Mouse (Mus musculus): ENCODE data around the gene Grifin. TPM values are rescaled to one million over a fixed set of nuclear protein-coding genes. Genes with fewer than 3 reads are reported as not detected.
A peak's percentile ranks its signal among the peaks of the same experiment; 100 is the strongest.

Grifin gene
- polyA plus RNA-seq, 1 experiment from 2014 or later, result not detected

DNA sequence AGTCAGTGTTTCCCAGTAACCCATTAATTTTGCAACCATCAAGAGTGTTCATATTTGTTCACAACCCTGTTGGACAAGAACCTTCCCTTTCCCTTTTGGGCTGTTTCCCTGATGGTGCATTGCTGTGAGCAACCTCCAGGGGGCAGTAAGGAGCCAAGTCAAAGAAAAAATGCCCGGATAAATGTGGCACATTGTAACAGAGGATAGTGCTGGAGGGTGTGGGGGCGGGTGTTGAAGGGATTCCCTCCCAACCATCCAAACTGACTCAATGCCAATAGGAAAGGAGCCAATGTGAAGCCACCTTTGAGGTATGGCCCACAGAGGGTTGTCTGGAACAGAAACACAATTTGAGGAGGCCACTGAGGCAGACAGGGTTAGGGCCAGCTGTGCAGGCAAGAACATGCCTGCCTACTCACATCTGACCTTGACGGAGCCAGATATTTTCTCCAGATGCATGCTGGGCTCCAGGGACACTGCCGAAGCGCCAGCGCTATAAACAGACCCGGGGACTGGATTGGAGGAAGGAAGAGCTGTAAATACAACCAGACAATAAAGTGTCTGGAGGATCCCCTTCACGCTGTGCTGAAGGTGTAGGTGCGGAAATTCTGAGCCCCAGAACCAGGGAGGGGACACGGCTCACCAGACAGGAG lies 3.6 kb upstream of the Grifin start:
- no peaks in the 10 kb centered on the region for H3K9me3 ChIP-seq (replicated peaks; ENCODE audit: control insufficient read depth, low read length)
- H3K27me3 ChIP-seq (replicated peaks; ENCODE audit: control insufficient read depth, insufficient read depth, low read length), result no peaks in the 10 kb centered on the region
- H3K4me2 ChIP-seq (ENCODE audit: low read length), result no peak overlapping the region
- peak; percentile 37; the same call in 1 of the 2 replicates for ATAC-seq
- H3K4me3 ChIP-seq (ENCODE audit: low read depth, low read length), result no peak overlapping the region
- no peak overlapping the region for H3K27ac ChIP-seq (ENCODE audit: low read depth, low read length)
- DNase-seq (ENCODE audit: low spot score), result peak; percentile 65
- H3K4me1 ChIP-seq (ENCODE audit: control insufficient read depth, insufficient read depth, low read length), result peaks cover 2% of the 10 kb centered on the region; the same call in 1 of the 2 replicates
- H3K9ac ChIP-seq (ENCODE audit: low read length), result no peak overlapping the region
- no peaks in the 10 kb centered on the region for H3K36me3 ChIP-seq (ENCODE audit: control insufficient read depth, insufficient read depth, low read length)
- WGBS, result 58% methylated on average over 10 of the region's 10 CpGs

DNA sequence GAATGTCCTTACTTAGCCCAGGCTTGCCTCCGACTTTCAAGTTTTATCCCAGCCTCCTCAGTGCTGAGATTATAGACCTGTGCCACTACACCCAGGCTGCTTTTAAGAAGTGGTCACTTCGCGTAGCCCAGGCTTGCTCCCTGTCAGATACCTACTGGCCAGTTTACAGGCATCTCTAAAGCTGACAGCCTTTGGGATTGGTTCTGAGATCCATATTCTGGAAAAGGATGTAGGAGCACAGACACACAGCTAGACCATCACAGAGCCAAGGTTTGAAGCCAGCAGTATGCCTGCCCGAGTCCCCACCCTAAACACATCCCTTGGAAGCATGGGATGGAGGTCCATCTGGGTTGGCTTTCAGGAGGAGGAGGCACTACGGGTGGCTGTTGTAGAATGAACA lies 2.9 kb upstream of the Grifin start:
- no peaks in the 10 kb centered on the region for H3K27me3 ChIP-seq (replicated peaks; ENCODE audit: control insufficient read depth, insufficient read depth, low read length)
- H3K36me3 ChIP-seq (ENCODE audit: control insufficient read depth, insufficient read depth, low read length), result no peaks in the 10 kb centered on the region
- no peaks in the 10 kb centered on the region for H3K9me3 ChIP-seq (replicated peaks; ENCODE audit: control insufficient read depth, low read length)
- no peak overlapping the region for H3K4me3 ChIP-seq (ENCODE audit: low read depth, low read length)
- 88% methylated on average over 5 of the region's 5 CpGs for WGBS
- H3K4me1 ChIP-seq (ENCODE audit: control insufficient read depth, insufficient read depth, low read length), result peaks cover 2% of the 10 kb centered on the region; the same call in 1 of the 2 replicates
- no peak for ATAC-seq
- H3K27ac ChIP-seq (ENCODE audit: low read depth, low read length), result no peak overlapping the region
- H3K9ac ChIP-seq (ENCODE audit: low read length), result no peak overlapping the region
- DNase-seq (ENCODE audit: low spot score), result no peak
- H3K4me2 ChIP-seq (ENCODE audit: low read length), result no peak overlapping the region

DNA sequence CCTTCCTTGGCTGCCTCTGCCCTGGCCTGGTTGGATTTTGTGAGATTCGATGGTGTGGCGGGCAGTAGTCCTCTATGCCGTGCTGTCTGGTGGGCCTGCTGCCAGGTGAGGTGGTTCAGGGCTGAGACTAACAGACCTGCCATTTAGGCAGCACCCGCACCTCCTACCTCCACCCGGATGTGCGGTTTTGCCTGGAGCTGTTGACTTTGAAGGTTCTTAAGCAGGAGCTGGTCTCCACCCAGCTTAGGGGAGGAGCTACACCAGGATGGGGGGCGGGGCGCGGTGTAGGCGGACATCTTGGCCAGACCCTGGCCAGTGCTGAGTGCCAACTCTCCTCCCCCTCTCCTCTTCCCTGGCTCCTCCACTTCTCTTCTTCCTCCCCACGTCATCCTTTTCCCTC lies 2.5 kb upstream of the Grifin start:
- Histone ChIP-seq H3K4me2 (ENCODE audit: low read length) (no peak overlapping the region), H3K4me1 (ENCODE audit: control insufficient read depth, insufficient read depth, low read length) (peaks cover 2% of the 10 kb centered on the region; the same call in 1 of the 2 replicates), H3K36me3 (ENCODE audit: control insufficient read depth, insufficient read depth, low read length) (no peaks in the 10 kb centered on the region), H3K27ac (ENCODE audit: low read depth, low read length) (no peak overlapping the region), H3K27me3 (replicated peaks; ENCODE audit: control insufficient read depth, insufficient read depth, low read length) (no peaks in the 10 kb centered on the region), H3K9me3 (replicated peaks; ENCODE audit: control insufficient read depth, low read length) (no peaks in the 10 kb centered on the region), H3K9ac (ENCODE audit: low read length) (no peak overlapping the region), H3K4me3 (ENCODE audit: low read depth, low read length) (no peak overlapping the region)
- ATAC-seq, result peak; percentile 22; the same call in 1 of the 2 replicates
- 53% methylated on average over 11 of the region's 11 CpGs for WGBS
- DNase-seq (ENCODE audit: low spot score), result peak; percentile 46

GRCm38 (mm10) chr5:140566271-140566670 lies 1.4 kb upstream of the Grifin start:
- H3K9ac ChIP-seq (ENCODE audit: low read length), result no peak overlapping the region
- DNase-seq (ENCODE audit: low spot score) (no peak), ATAC-seq (no peak)
- no peak overlapping the region for H3K4me3 ChIP-seq (ENCODE audit: low read depth, low read length)
- H3K27me3 ChIP-seq (replicated peaks; ENCODE audit: control insufficient read depth, insufficient read depth, low read length), result no peaks in the 10 kb centered on the region
- H3K27ac ChIP-seq (ENCODE audit: low read depth, low read length), result no peak overlapping the region
- H3K36me3 ChIP-seq (ENCODE audit: control insufficient read depth, insufficient read depth, low read length), result no peaks in the 10 kb centered on the region
- 77% methylated on average over 4 of the region's 4 CpGs for WGBS
- no peak overlapping the region for H3K4me2 ChIP-seq (ENCODE audit: low read length)
- H3K4me1 ChIP-seq (ENCODE audit: control insufficient read depth, insufficient read depth, low read length), result peaks cover 2% of the 10 kb centered on the region; the same call in 1 of the 2 replicates
- H3K9me3 ChIP-seq (replicated peaks; ENCODE audit: control insufficient read depth, low read length), result no peaks in the 10 kb centered on the region

GRCm38 (mm10) chr5:140565856-140566255 lies 985 bp upstream of the Grifin start:
- 61% methylated on average over 6 of the region's 6 CpGs for WGBS

GRCm38 (mm10) chr5:140565451-140565850 lies 580 bp upstream of the Grifin start:
- DNase-seq (ENCODE audit: low spot score), result no peak
- 16% methylated on average over 4 of the region's 5 CpGs for WGBS
- Histone ChIP-seq H3K27ac (ENCODE audit: low read depth, low read length) (no peak overlapping the region), H3K27me3 (replicated peaks; ENCODE audit: control insufficient read depth, insufficient read depth, low read length) (no peaks in the 10 kb centered on the region), H3K4me2 (ENCODE audit: low read length) (no peak overlapping the region), H3K9me3 (replicated peaks; ENCODE audit: control insufficient read depth, low read length) (no peaks in the 10 kb centered on the region), H3K4me3 (ENCODE audit: low read depth, low read length) (no peak overlapping the region), H3K9ac (ENCODE audit: low read length) (no peak overlapping the region), H3K36me3 (ENCODE audit: control insufficient read depth, insufficient read depth, low read length) (no peaks in the 10 kb centered on the region), H3K4me1 (ENCODE audit: control insufficient read depth, insufficient read depth, low read length) (peaks cover 2% of the 10 kb centered on the region; the same call in 1 of the 2 replicates)
- no peak for ATAC-seq

More at GRCm38 (mm10) chr5:140565856-140566255, 985 bp upstream of the Grifin start:
- no peak overlapping the region for H3K4me2 ChIP-seq (ENCODE audit: low read length)
- H3K27ac ChIP-seq (ENCODE audit: low read depth, low read length), result no peak overlapping the region
- no peak overlapping the region for H3K4me3 ChIP-seq (ENCODE audit: low read depth, low read length)
- no peaks in the 10 kb centered on the region for H3K27me3 ChIP-seq (replicated peaks; ENCODE audit: control insufficient read depth, insufficient read depth, low read length)
- no peaks in the 10 kb centered on the region for H3K9me3 ChIP-seq (replicated peaks; ENCODE audit: control insufficient read depth, low read length)
- ATAC-seq, result peak; percentile 16; the same call in 1 of the 2 replicates
- DNase-seq (ENCODE audit: low spot score), result no peak
- H3K4me1 ChIP-seq (ENCODE audit: control insufficient read depth, insufficient read depth, low read length), result peaks cover 2% of the 10 kb centered on the region; the same call in 1 of the 2 replicates
- no peaks in the 10 kb centered on the region for H3K36me3 ChIP-seq (ENCODE audit: control insufficient read depth, insufficient read depth, low read length)
- H3K9ac ChIP-seq (ENCODE audit: low read length), result no peak overlapping the region

GRCm38 (mm10) chr5:140562601-140563000 lies 2.3 kb downstream of the Grifin start:
- 83% methylated on average over 9 of the region's 9 CpGs for WGBS
- ATAC-seq, result no peak
- no peak overlapping the region for H3K27ac ChIP-seq (ENCODE audit: low read depth, low read length)
- H3K9me3 ChIP-seq (replicated peaks; ENCODE audit: control insufficient read depth, low read length), result no peaks in the 10 kb centered on the region
- no peak overlapping the region for H3K9ac ChIP-seq (ENCODE audit: low read length)
- H3K4me2 ChIP-seq (ENCODE audit: low read length), result no peak overlapping the region
- H3K36me3 ChIP-seq (ENCODE audit: control insufficient read depth, insufficient read depth, low read length), result no peaks in the 10 kb centered on the region
- H3K27me3 ChIP-seq (replicated peaks; ENCODE audit: control insufficient read depth, insufficient read depth, low read length), result no peaks in the 10 kb centered on the region
- H3K4me1 ChIP-seq (ENCODE audit: control insufficient read depth, insufficient read depth, low read length), result no peaks in the 10 kb centered on the region
- H3K4me3 ChIP-seq (ENCODE audit: low read depth, low read length), result no peak overlapping the region
- DNase-seq (ENCODE audit: low spot score), result no peak

- no peaks in the 10 kb centered on the region for H3K27me3 ChIP-seq (replicated peaks; ENCODE audit: control insufficient read depth, insufficient read depth, low read length)
- no peak for ATAC-seq
- H3K27ac ChIP-seq (ENCODE audit: low read depth, low read length), result no peak overlapping the region
- no peak overlapping the region for H3K4me2 ChIP-seq (ENCODE audit: low read length)
- no peaks in the 10 kb centered on the region for H3K9me3 ChIP-seq (replicated peaks; ENCODE audit: control insufficient read depth, low read length)
- no peak for DNase-seq (ENCODE audit: low spot score)
- no peaks in the 10 kb centered on the region for H3K4me1 ChIP-seq (ENCODE audit: control insufficient read depth, insufficient read depth, low read length)
- 55% methylated on average over 3 of the region's 3 CpGs for WGBS
- no peak overlapping the region for H3K4me3 ChIP-seq (ENCODE audit: low read depth, low read length)
- H3K9ac ChIP-seq (ENCODE audit: low read length), result no peak overlapping the region
- H3K36me3 ChIP-seq (ENCODE audit: control insufficient read depth, insufficient read depth, low read length), result no peaks in the 10 kb centered on the region
Measured at GRCm38 (mm10) chr5:140556859-140557258, 8.0 kb downstream of the Grifin start.

GRCm38 (mm10) chr5:140553719-140554118 lies 11.2 kb downstream of the Grifin start:
- DNase-seq (ENCODE audit: low spot score), result no peak
- no peaks in the 10 kb centered on the region for H3K36me3 ChIP-seq (ENCODE audit: control insufficient read depth, insufficient read depth, low read length)
- 90% methylated on average over 7 of the region's 7 CpGs for WGBS
- H3K4me2 ChIP-seq (ENCODE audit: low read length), result no peak overlapping the region
- no peak overlapping the region for H3K4me3 ChIP-seq (ENCODE audit: low read depth, low read length)
- no peaks in the 10 kb centered on the region for H3K9me3 ChIP-seq (replicated peaks; ENCODE audit: control insufficient read depth, low read length)
- H3K4me1 ChIP-seq (ENCODE audit: control insufficient read depth, insufficient read depth, low read length), result 0 out of 2 replicates have a peak, but pooled peaks cover 2% of the 10 kb centered on the region
- no peak overlapping the region for H3K27ac ChIP-seq (ENCODE audit: low read depth, low read length)
- H3K27me3 ChIP-seq (replicated peaks; ENCODE audit: control insufficient read depth, insufficient read depth, low read length), result no peaks in the 10 kb centered on the region
- no peak for ATAC-seq
- H3K9ac ChIP-seq (ENCODE audit: low read length), result no peak overlapping the region

Measured in forebrain, embryonic 14.5 days (tissue).